Mouse (Mus musculus): ENCODE measurements at regions not wholly inside any gene's neighbourhood (a gene's known extent, or its start where the extent isn't known, plus 50 kb on each side); places are given as distances from the start of the nearest gene placed in this dataset.
A peak's percentile ranks its signal among the peaks of the same experiment; 100 is the strongest.

DNA sequence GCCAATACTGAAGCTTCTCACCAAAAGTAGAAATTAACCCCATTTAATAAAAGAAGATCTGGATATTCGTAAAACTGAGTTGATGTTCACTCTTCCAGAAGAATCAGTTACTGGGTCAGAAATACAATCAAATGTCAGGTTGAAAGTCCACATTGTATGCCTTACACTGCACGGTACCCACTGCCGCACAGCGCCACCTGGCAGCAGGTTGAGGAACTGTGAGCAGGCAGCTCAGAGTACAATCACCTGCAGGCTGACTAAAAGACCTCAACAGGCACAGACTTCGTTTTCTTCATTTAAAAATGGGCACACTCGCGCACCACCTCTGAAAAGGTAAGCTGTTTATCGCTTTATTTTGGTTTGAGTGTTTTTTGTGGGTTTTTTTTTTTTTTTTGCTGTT lies 341.8 kb upstream of the Mms22l start:
- peak; percentile 24 for DNase-seq (ENCODE audit: low read depth, low spot score)

DNA sequence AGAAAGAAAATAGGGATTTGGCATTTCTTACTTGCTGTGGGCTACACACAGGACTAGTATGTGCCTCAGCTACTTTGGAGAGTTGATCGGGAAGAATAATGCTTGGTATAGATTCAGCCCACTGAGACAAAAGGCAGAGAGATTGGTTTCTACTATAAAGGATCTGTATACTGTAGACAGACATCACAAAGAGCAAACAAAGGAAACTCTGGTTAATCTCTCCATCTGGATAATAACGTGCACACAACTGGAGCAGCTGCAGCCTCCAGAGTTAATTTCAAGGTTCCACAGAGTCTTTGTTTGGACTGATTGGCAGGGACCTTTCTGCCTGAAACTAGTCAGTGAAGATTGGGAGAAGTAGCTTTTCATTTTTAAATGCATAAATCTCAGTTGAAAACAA lies 322.5 kb upstream of the Mms22l start:
- no peak for DNase-seq (ENCODE audit: low read depth, low spot score)

DNA sequence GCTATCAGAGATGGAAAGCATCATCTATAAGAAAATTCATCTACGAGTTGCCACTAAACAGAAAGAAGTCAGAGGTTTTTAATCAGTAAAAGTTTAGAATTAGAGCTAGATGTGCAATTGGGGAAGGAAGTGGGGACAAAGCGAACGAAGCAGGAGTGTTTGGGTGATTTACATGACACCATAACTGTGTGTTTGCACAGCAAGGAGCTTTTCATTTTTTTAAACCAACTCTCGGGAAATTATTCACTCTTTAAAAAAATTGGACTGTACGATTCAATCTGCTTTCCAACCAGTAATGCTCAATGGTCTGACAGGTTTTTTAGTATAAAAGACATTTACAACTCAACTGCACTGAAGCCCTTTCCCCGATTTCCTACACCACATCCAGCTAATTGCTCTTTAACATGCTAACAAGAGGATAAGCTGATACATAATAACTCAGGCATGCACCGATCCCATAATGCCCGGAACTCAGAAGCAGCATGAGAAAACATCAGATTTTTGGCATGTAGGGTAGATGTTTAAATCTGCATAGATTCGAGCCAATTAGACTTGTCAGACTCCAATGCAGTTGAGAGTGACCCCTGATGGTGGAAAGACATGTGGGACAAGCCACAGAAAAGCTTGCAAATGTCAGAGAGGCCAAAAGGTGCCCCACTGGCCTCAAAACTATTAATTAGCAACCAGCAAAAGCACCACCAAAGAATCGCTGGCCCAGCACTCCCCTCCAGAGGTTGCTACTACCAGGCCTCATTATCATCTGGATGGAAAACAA lies 282.8 kb upstream of the Mms22l start:
- no peak for DNase-seq (ENCODE audit: low read depth, low spot score)

DNA sequence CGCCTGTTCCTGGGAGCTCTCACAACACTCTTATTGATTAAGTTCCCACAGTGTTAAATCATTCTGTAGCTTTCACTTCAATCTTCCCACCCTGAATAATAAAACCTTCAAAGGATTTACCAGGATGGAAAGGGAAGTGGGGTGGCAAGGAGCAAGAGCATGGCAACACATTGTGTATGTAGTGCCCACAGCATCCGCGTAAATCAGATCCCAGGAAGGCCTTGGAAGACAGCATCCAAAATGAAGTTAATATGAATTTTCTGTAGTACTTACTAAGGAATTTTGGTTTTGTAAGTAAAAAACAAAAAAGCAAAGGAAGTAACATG lies 282.3 kb upstream of the Mms22l start:
- no peak for DNase-seq (ENCODE audit: low read depth, low spot score)

DNA sequence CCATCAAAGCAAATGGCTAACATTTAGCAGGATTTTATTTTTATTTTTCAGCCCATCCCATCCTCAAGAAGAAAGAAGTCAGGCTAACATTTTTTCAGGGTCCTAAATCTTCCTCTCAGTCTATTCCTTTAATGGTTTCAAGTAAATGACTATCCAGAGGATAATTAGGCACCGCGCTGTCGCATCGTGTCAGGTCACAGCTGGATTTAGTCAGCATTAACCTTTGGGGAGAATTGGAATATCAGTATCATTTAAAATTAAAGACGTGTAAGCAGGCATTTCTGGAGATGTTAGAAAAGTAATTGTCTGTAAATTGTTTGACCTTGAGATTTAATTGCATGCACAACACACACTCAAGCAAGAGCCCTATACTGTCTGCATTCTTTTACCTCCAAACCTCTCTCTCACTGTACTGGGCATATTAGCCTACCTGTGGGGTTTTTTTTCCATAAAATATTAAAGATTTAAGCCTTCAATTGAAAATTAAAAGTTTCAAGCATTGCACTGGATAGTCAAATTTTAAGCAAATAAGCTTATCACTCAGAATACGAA lies 277.8 kb upstream of the Mms22l start:
- DNase-seq (ENCODE audit: low read depth, low spot score) = no peak

DNA sequence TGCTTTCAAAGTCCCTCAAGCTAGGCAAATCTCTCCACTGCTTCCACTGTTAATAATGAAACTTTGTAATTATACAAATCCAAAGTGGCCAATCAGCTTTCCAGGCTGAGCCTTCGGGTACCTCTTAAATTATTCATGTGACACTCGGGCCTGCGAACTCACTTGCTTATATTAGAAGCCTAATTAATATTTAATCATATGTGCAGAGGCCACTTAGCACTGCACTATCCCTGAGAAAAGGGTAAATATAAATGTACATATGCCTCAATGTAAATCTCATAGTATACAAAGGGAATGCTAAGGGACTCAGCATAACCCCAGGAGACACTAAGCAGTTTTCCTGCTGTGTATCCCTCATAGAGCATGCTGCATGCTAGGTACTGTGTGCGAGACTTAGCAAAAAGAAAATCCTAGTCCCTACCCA lies 277.2 kb upstream of the Mms22l start:
- DNase-seq (ENCODE audit: low read depth, low spot score) = no peak

DNA sequence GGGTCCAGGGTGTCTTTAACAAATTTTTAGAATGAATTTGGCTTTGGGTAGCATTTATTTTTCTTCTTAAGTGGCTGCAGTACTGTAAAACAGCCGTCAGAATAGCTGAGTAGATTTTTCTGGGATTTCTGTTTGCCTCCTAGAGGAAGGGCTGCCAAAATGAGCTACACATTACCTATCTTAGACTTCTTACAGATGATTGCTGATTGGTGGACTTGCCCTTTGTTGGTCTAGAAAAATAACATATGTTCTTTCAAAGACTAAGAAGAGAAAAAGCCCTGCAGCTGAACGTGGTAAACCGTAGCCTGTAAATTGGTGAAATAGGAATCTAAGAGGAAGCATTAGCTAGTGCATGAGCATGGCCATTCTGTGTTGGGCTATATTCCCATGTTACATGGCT lies 276.7 kb upstream of the Mms22l start:
- no peak for DNase-seq (ENCODE audit: low read depth, low spot score)

DNA sequence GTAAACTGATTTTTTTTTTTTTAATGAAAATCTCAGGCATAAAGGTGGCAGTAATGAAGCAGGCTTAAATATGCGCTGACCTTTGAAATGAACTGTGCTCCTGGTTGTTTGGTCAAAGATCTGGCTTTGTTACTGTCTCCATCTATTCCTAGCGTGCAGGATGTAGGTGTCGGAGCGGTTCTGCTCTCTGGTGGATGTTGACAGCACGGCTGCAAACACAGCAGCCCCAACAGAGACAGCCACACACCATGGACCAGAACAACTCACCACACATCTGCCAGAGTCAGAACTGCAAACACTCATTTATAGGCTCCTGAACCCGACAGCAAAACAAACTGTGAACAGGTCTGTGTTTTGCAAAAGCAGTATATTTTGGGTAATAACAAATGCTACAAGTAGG lies 251.1 kb upstream of the Mms22l start:
- DNase-seq (ENCODE audit: low read depth, low spot score) = no peak

DNA sequence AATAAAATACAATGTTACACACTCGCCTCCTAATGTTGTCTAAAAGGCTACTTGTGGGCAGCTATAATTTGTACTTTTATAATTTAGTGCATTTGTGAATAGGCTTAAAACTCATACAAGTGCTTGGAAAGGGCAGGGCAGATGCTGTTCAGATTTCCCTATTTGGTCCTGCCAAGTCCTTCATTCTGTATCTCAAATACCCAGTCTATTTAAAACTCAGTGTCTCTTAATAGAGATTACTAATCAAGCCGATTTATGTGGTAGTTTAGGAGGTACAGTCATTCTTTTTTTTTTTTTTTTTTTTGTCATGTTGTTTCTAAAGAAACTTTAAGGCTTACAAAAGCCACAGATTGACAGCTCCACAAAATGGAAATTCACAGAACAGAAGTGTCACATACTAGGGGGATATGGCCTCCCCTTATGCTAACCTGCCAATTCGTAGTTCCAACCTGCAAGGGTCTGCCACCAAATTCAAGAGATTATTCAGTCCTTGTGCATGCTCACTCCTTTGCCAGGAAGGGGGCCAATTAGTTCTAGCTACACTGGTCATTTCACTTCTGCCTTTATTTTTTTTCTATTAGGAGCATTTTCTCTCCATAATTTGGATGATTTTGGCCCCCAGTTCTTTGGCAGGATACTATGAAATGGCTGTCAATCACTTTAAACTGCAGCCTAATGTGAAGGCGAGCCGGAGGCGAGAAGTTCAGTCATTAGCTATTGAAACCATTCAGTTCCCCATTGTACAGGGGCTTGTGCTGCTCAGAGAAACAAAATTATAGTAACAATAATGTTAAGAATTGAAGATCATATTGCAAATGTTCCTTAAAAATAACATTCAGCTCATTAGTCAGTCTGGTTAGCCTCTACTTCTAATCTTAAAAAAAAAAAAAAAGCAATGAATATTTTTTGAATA lies 247.9 kb upstream of the Mms22l start:
- DNase-seq (ENCODE audit: low read depth, low spot score) = no peak

DNA sequence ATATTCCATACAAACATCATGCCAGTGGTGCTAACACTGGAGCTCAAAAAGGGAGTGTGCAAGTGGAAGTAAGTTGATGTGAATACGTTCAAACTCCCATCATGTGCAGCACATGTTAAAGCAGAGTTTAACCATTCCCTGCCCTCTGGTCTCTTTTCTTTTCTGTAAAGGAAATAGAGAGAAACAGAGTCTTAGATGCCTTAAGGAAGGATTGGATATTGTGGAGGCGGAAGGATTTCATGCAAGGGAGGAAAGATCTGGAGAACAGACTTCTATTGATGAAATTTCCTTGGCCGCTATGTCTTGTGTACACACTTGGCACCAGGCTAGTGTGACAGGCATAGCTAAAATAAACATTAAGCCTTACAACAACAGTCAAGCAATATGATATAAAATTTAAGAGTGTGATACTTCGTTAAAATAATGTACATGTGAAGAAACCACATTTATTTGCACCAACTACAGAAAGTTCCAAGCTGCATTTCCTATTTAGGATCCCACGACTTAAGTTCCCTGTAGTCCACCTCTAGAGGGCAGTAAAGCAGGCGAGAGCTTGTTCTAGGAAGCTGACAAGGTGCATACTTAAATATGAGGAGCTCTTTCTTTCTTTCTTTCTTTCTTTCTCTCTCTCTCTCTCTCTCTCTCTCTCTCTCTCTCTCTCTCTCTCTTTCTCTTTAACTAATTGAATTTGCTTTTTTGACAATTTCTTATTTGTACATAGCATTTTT lies 246.8 kb upstream of the Mms22l start:
- DNase-seq (ENCODE audit: low read depth, low spot score) = peak; percentile 9

DNA sequence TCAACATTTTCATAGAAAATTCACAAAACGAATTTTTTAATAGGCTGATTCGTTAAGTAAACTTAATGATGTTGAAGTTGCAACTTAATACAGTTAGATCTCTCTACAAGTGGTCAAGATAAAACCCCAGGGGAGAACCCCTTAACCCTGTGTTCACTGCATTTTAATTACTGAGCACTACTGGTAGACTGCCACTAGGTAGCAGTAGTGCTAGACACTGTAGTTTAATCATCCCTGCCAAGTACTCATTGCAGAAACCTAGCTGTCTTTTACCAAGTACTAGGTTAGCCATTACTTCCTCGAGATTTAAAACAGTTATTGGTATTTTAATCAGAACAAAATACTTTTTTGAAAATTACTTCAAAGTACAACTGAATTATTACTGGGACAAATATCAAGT lies 218.1 kb upstream of the Mms22l start:
- no peak for DNase-seq (ENCODE audit: low read depth, low spot score)

Data from embryo, embryonic 11.5 days (tissue).